Mouse (Mus musculus): ENCODE measurements around the gene Spin4. TPM values are rescaled to one million over a fixed set of nuclear protein-coding genes. Genes with fewer than 3 reads are reported as not detected.

The Spin4 gene
- total RNA-seq (2023): not detected in 2 replicates

GRCm38 (mm10) chrX:95026361-95026892, at the start of gene Spin4:
Gene Spin4, minus strand, starts transcription at chrX:95026682.

Other genes with a start within 250 kb of the Spin4 start
- gene Arhgef9, start 170.2 kb upstream of the Spin4 start, total RNA-seq (2023): 1.4 TPM in 1 of 2 replicates, not detected in the other